Mouse (Mus musculus): ENCODE results near the gene Kansl3.

DNA sequence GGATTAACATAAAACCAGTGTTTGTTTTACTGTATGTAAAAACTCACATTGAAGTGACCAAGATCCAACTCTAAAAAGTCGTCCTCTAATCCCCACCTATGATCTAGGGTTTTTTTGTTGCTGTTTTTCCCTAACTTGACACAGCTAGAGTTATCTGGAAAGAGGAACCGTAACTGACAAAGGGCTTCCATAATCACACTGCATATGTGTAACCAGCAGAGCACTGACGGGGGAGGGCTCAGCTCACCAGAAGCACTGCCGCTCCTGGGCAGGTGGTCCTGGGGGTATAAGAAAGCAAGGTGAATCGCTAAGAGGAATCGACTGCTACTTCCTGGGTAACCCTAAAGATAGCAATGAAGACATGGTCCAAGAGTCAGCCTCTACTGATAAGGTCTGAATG, 26.4 kb downstream of the Kansl3 start:
- TF ChIP-seq CTCF (IDR thresholded peaks at IDR 0.05): no peak
- TF ChIP-seq EP300 (IDR thresholded peaks at IDR 0.05): no peak

Data from lung, postnatal 0 days (tissue).